Mouse (Mus musculus) gastrocnemius, adult 2 months (tissue): ENCODE measurements at regions not wholly inside any gene's neighbourhood (a gene's known extent, or its start where the extent isn't known, plus 50 kb on each side); places are given as distances from the start of the nearest gene placed in this dataset.

Experiments
- DNase-seq: peaks from one replicate; pipeline ENCODE4 v3.0.0; 2022
- H3K27ac ChIP-seq: fragments of 200-600 bp; 2 replicates; pipeline ENCODE4 v1.8.1; 2022; ENCODE audit warnings: mild to moderate bottlenecking
- H3K4me3 ChIP-seq: fragments of 200-600 bp; 2 replicates; pipeline ENCODE4 v1.8.1; 2022; ENCODE audit warnings: mild to moderate bottlenecking, moderate library complexity
- CTCF ChIP-seq: fragments of 200-600 bp; IDR thresholded peaks from 2 replicates; pipeline ENCODE4 v1.8.1; 2022; ENCODE audit warnings: antibody characterized with exemption, mild to moderate bottlenecking, moderate library complexity
- intact Hi-C: fragments of 180-260 bp; cut with DNase I; formaldehyde crosslinking; loops from one replicate; pipeline ENCODE4 v1.15.1; 2025

- DNase-seq = no peak
- Histone ChIP-seq H3K27ac (no peak overlapping the region), H3K4me3 (no peak overlapping the region)
- intact Hi-C loops = no loop called here
- TF ChIP-seq CTCF = no peak
These were observed 245.9 kb upstream of the Pcsk5 start for GRCm38 (mm10) chr19:18083312-18083711.

DNA sequence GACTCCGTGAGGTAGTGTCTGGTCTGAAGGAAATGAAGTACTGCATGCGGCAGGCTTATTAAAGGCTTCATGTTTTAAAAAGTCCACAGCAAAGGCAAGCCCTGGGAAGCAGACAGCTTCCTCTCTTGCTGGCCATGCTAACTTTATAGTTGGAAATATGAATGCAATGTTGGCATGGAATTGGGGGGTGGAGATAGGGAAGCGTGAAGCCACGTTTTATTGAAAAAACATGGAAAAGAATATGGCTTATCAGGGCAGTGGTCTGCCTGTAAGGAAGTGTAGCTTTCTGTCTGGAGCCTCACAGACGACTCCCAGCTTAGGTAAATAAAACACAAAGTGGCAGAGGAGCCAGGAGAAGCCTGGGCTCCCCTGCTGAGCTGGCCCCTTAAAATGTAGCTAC lies 231.5 kb upstream of the Pcsk5 start:
- H3K27ac ChIP-seq = no peak overlapping the region
- intact Hi-C loops = no loop called here
- TF ChIP-seq CTCF = no peak

DNA sequence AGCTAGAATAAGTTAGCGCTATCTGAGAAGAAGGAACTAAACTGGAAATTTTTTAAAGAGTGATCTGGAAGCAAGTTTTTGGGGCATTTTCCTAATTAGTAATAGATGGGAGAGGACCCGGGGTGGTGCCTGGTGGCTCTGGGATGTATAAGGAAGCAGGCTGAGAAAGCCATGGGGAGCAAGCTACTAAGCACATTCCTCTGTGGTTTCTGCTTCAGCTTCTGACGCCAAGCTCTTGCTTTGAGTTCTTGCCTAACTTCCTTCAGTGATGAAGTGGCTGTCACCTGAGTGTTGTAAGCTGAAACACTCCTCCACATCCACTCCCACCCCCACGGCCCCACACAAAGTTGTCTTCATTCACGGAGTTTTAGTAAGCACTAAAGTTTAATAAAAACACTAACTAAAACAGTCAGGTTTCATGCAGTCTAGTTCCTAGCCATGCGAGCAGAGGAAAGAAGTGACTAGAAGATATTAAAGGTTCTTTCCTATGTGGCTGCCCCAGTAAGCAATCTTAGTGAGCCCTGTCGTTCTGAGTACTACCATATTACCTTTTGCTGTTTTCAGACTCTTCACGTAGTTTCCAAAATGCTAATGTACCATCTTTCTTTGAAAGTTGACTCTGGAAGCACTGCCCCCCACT lies 230.5 kb upstream of the Pcsk5 start:
- Histone ChIP-seq H3K27ac (no peak overlapping the region), H3K4me3 (no peak overlapping the region)
- intact Hi-C loops = no loop called here
- DNase-seq = no peak
- TF ChIP-seq CTCF = no peak

More for the DNA sequence above, 231.5 kb upstream of the Pcsk5 start:
- H3K4me3 ChIP-seq = no peak overlapping the region
- no peak for DNase-seq

- DNase-seq = no peak
- TF ChIP-seq CTCF = no peak
- Histone ChIP-seq H3K27ac (no peak overlapping the region), H3K4me3 (no peak overlapping the region)
- intact Hi-C loops = no loop called here
These were observed 219.9 kb upstream of the Pcsk5 start for GRCm38 (mm10) chr19:18057256-18057890.

DNA sequence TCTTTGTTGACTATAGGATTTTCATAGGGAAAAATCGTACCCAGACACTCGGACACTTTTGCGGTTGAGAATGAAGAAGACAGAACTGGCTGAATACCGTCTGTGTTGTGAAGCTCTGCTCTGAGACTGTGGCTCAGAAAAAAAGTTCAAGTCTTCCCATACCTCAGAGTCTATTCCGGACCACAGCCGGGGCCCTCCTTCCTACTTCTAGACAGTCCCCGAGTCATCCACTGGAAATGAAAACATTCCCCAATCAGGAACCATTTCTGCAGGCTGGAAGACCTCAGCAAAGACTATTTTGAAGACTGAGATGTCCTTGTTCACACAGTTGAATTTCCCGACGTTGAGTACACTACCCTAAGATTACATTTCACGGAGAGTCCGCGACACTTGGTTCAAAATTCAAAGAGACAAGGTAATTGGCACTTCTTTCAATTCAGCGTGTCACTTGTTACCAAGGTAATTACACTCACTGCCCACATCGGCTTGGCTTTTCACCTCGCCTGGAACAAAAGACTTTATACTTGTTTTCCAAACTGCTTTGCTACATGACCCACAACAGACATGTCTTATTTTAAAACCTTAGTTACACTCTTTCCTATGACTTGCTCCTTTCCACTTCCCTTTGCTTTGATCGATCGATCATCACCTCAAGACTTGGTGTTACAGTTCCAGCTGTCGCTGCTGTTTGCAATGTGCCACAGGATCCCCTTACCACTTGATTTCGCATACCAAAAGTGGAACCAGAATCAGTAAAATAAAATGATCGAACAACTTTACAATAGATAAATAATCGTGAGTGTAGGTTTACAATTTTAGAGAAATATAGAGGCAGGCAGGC lies 219.2 kb upstream of the Pcsk5 start:
- TF ChIP-seq CTCF = no peak
- DNase-seq = no peak
- intact Hi-C loops = no loop called here
- H3K4me3 ChIP-seq = no peak overlapping the region
- no peak overlapping the region for H3K27ac ChIP-seq

DNA sequence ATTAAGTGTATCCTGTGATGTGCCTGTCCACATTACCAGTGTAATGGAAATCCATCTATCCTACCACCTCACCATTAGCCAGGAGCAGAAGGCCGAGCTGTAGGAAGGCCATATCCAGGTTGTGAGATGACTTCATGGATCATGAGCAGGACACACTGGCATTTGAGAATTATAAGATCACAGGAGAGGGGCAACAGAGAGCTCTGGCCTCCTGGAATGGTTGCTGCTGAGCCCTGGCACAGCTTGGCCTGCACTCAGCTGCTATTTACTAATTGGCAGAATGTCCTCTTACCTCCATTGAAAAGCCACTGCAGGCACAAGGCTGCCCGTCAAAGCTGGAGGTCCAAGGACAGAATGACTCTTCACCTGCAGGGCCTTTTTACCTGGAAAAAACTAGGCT lies 212.9 kb upstream of the Pcsk5 start:
- no peak for DNase-seq
- H3K4me3 ChIP-seq = no peak overlapping the region
- no peak overlapping the region for H3K27ac ChIP-seq
- intact Hi-C loops = no loop called here
- no peak for TF ChIP-seq CTCF

- no peak for DNase-seq
- Histone ChIP-seq H3K4me3 (no peak overlapping the region), H3K27ac (no peak overlapping the region)
- TF ChIP-seq CTCF = no peak
- intact Hi-C loops = no loop called here
These were observed 196.8 kb upstream of the Pcsk5 start for GRCm38 (mm10) chr19:18034225-18034624.

- intact Hi-C loops = no loop called here
- H3K4me3 ChIP-seq = no peak overlapping the region
- no peak for TF ChIP-seq CTCF
- no peak overlapping the region for H3K27ac ChIP-seq
- DNase-seq = no peak
These were observed 196.2 kb upstream of the Pcsk5 start for GRCm38 (mm10) chr19:18033599-18033998.

GRCm38 (mm10) chr19:18025877-18026276 lies 188.4 kb upstream of the Pcsk5 start:
- Histone ChIP-seq H3K4me3 (no peak overlapping the region), H3K27ac (no peak overlapping the region)
- intact Hi-C loops = no loop called here
- DNase-seq = no peak
- TF ChIP-seq CTCF = no peak

GRCm38 (mm10) chr19:18020351-18020750 lies 182.9 kb upstream of the Pcsk5 start:
- Histone ChIP-seq H3K27ac (no peak overlapping the region), H3K4me3 (no peak overlapping the region)
- no peak for DNase-seq
- intact Hi-C loops = no loop called here
- no peak for TF ChIP-seq CTCF

DNA sequence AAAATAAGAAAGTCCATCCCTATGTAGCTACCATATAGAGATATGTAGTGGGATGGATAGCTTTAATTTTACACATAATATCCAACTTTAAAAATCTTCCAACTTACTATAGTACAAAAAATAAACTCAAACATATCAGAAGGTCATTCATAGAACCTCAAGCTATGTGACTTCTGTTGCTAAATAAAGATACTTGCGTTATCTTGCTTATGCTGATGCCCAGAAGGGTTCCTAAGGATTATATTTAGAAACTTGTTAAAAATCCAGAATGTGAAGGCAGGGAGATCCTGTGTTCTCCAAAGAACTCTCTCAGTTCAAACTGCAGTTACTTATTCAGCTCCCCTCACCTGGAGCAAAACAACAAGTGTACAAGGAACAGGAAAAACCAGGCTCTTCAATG lies 177.9 kb upstream of the Pcsk5 start:
- Histone ChIP-seq H3K27ac (no peak overlapping the region), H3K4me3 (no peak overlapping the region)
- TF ChIP-seq CTCF = no peak
- no peak for DNase-seq
- intact Hi-C loops = no loop called here

GRCm38 (mm10) chr19:18012029-18012428 lies 174.6 kb upstream of the Pcsk5 start:
- H3K4me3 ChIP-seq = no peak overlapping the region
- TF ChIP-seq CTCF = no peak
- DNase-seq = no peak
- intact Hi-C loops = no loop called here
- H3K27ac ChIP-seq = no peak overlapping the region

GRCm38 (mm10) chr19:17997561-17997960 lies 160.1 kb upstream of the Pcsk5 start:
- no peak overlapping the region for H3K4me3 ChIP-seq
- no peak for DNase-seq
- TF ChIP-seq CTCF = 0 out of 2 replicates have a peak, but pooled peaks have one; percentile 13
- no peak overlapping the region for H3K27ac ChIP-seq
- intact Hi-C loops = no loop called here
